Mouse (Mus musculus) frontal cortex, adult 2 months (tissue): ENCODE data around the gene Txnrd3. TPM values are rescaled to one million over a fixed set of nuclear protein-coding genes. Genes with fewer than 3 reads are reported as not detected.
A peak's percentile ranks its signal among the peaks of the same experiment; 100 is the strongest.

Experiments
- DNase-seq, 2 experiments: peaks; one replicate each; pipeline ENCODE4 v3.0.0; 2022; ENCODE audit warnings: low spot score in 1 of 2; ENCODE audit errors: extremely low spot score in 1 of 2
- polyA plus RNA-seq: library from polyadenylated mRNA; depleted of rRNA; stranded (reverse); fragments of >200 nt; gene quantifications from 2 replicates; pipeline ENCODE4 v1.2.3, GENCODE M21; 2012

Gene Txnrd3
- polyA plus RNA-seq, 1 experiment = 8.0 TPM

DNA sequence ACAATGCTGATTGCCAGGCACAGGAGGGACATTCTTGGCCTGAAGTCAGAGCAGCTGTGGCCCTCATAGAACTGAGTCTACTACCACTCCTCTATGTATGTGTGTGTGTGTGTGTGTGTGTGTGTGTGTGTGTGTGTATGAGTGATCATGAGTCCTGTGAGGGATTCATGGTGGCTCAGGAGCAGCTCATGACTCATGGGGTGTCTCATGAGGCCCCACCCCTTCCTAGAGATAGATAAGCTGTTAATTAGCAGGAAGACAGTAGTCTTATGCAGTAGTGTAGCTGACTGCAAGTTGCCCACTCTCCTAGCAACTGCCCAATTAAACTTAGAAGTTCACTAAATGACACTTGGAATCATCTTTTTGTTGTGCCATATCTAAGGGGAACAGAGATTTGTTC is 8.0 kb downstream of the Txnrd3 start:
- DNase-seq = no peak

DNA sequence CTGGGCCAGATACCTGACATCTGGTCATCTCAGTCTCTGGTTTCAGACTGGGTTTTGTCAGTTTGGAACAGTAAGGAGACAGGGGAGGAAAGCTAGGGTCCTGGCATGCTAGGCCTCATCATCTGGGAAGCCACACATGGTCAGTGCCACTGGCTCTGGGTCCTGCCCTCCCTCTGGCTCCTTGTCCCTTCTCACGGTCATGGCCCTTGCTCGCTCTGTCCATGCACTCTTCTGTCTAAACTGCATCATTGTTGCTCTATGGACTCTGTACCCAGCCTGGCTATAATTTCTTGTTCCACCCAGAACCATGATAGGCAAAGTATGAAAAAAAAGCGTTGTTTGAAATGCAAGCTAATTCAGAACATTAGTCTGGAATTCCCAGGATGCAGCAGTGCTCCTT is 11.2 kb downstream of the Txnrd3 start:
- no peak for DNase-seq

DNA sequence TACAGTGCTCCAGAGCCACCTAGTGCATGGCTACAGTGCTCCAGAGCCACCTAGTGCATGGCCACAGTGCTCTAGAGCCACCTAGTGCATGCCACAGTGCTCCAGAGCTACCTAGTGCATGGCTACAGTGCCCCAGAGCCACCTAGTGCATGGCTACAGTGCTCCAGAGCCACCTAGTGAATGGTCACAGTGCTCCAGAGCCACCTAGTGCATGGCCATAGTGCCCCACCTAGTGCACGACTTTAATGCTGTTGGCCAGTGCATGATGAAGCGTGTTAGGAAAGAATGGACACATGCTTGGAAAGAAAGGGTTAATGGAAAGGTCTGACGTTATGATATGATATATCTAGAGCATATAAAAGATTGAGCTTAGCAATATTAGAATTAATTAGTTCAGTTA is 14.6 kb downstream of the Txnrd3 start:
- no peak for DNase-seq

DNA sequence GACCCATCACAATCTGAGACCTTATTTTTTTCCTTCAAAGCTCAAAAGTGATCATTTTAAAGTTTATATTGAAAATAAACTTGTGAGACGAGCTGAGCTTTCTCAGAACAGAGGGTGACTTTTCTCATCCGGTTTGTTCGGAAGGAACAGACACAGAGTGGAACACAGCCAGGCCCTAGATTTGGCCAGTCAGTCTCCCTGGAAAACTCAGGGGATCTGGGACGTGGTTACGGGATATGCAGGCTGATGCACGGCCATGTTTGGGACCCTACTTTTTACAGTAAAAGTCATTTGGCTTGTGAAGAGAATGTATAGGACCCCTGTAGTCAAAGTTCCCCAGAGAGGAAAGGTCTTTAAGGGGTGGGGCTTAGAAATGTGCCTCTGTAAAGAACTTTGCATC is 15.1 kb downstream of the Txnrd3 start:
- DNase-seq = no peak

DNA sequence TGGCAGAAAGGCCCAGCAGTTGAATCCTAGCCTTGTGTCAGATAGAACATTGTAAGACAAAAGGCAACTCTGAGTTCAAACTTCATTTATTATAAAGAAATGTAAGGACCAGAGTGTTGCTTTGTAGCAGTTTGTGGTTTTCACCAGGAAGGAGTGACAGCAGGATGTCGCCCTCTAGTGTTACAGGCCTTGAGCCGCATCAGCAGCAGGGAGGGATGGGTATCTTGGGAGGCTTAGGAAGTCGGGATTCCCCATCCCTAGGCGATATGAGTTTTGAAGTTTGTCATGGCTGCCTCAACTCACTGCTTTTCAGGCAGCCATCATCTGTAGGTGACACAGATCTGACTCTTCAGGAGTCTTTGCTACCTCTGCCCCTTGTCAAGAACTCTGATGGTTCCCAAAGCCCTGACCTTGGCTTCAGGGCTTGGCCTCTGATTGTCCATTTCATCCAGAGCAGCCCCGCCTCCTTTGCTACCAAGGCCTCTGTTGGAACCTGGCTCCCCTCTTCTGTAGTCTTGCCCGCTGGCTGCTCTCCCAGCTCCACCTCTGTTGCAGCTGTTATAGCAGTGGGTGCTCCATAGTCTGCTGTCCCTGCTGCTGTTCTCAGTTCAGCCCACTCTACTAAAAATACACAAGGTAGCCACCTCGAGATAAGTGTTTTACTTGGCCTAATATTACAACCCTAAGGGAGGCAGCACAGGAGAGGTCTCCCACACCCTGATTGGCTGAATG is 16.1 kb downstream of the Txnrd3 start:
- DNase-seq = peak in 1 of 2 experiments; percentile 64

DNA sequence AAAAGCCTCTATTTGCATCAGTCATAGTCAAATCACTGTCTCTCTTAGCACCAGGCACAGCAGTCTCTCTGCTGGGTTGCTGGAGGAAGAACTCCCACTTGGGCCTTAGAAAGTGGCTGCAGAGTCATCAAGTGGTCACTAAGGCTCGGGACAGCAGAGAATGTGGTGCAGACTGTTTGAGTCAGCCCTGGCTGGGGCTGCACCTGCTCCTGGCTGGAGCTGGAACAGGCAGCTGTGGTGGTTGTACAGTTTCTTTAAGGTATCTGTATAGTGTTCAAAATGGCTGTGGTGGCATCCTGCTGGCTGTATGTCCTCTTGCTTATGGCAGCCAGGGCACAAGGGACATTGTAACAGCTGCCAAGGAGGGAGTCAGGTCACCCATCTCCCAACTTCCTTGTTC is 16.7 kb downstream of the Txnrd3 start:
- no peak for DNase-seq

DNA sequence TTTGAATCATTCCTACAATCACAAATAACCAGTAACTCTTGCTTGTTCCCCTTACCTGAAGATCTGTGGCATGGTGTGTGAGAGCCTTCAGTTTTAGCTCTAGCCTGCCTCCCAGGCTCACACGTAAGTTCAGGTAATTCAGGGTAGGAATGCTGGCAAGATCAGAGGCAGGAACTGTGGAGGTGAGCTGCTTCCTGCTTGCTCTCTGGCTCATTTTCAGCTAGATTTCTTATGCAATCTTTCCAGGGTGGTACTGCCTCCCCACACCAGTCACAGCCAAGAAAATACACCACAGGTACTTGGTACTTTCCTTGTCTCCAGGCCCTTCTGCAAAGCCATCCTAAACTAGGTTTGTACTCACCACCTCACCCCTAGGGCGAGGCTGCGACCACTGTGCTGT is 18.7 kb downstream of the Txnrd3 start:
- no peak for DNase-seq

DNA sequence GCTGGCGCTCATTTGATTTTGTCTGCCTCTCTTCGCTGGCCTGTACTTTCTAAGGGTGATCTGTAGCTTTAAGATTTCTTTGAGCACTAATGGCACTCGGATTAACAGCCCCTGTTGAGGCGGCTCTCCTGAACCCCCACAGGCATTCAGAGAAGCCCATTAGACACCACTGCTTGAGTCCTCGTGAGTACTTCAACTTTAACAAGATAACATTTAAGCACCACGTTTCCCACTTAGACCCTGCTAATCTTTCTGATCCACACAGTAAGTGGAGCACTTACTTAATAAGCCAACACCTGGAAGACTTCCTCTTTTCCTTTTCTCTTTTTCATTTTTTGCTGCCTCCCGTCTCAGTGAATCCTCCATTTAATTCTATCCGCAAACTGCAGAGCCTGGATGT is 21.4 kb downstream of the Txnrd3 start:
- no peak for DNase-seq

DNA sequence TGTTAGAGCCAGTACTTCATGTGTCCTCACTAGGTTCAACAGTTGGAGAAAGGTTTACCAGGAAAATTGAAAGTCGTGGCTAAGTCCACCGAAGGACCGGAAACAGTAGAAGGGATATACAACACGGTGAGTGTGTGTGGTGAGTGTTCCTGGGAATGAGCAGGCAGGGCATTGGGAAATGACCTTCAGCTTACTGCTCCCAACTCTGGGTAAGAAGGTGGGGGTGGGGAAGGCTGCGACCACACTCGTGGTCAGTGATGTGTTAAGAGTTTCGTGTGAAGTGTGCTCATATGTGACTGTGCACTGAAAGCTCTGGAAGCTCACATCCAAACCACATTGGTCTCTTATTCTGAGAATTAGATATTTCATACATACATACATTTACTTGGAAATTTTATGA is 21.9 kb downstream of the Txnrd3 start:
- DNase-seq = no peak

DNA sequence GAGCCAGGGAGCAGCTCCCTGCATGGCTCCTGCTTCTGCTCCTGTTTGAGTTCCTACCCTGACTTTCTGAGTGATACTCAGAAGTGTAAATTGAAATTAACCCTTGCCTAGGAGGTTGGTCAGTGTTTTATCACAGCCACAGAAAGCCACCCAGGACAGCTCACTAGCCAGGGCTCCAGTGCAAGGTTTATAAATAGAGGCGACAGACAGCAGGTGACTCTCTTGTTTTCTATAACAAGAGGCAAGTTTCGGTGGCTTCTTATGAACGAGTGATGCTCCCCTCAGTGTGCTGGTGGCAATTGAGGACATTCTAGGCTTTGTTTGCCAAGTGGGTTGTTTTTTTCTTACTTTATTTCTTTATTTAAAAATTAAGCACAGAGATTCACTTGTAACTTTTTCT is 23.2 kb downstream of the Txnrd3 start:
- no peak for DNase-seq

DNA sequence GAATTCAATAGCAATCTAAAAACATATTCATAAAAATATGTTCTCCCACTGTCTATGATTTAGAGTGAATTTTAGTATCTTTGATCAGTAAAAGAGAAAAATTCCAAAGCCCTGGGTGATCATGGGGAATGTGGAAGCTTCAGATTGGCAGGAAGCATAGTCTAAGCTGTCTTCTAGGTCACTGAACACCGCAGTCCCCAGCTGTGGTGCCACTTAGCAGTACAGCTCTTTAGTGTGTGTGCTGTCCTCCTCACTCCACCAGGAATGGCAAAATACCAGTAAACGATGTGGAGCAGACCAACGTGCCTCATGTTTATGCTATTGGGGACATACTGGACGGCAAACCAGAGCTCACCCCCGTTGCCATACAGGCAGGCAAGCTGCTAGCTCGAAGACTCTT is 25.8 kb downstream of the Txnrd3 start:
- DNase-seq = no peak

DNA sequence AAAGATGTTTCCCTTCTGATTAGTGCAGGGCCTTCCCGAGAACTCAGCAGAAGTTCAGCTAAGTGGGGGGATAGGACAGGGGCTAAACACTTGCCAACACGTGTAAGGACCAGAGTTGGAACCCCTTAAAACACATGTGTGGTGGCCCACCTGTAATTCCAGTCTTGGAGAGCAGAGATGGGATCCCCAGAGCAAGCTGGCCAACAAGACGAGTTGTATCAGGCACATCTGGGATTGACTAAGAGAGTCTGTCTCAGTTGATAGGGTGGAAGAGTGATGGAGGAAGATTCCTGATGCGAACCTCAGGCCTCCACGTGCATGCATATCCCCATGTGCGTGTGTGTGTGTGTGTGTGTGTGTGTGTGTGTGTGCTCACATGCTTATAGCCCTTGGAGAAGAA is 27.6 kb downstream of the Txnrd3 start:
- peak in 1 of 2 experiments; percentile 33 for DNase-seq

DNA sequence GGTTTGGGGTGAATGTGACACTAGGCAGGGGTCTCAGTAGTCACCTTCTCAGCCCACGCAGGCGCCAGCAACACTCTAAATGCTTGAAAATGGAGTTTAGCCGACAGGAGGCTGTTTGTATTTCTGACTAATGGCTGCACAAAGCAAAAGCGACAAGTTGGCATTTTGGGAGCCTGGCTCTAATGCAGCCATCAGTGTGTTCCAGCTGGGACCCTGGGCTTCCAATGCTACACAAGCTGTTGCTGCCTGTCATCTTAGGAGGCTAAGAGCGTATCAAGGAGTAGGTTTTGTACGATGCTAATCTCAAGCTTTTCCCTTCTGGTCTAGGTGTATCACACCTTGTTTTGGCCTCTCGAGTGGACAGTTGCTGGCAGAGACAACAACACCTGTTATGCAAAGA is 28.9 kb downstream of the Txnrd3 start:
- DNase-seq = no peak

DNA sequence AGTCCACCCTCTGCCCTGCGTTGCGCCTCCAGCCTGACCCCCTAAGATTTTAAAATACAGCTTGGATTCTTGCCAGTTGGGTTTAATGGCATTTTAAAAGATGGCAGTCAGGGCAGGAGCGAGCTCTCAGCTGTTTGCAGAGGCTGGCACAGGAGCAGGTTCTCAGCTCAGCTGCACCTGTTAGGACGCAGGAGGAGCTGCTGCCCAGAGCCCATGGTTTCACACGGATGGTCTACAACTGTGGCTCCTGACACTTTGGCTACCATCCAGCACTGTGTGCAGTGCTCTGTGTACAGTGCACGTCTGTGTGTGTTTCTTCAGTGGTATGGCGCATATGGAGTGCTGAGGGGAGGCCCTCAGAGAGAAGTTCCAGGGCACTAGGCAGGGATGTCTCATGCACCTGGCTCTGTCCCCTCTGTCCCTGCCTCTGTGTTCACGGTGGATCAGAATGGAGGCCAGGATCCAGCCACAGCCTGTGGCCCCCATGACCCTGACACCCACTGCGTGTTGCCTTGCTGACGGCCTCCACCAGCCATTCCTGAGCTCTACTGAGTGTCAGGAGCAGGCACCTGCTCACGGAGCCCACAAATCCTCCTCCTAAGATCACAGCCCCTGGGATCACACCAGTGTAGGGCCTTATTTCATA is 29.5 kb downstream of the Txnrd3 start:
- no peak for DNase-seq

DNA sequence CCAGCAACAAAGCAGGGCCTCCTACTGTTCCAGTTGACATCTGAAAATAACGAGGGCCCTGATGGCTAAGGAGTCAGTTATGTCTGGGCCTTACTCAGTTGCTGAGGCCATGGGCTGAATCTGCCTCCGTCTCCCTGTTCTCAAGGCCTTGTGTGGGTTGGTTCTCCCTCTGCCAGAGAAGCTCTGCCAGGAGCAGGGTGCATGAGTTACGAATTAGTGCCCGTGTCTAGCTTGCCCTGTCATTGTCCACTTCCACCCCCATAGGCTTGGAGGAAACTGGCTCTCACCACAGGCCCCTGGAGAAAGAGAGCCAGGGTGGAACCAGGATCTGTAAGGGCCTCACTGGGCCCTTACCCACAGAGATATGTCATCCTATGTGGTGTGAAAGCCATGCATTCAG is 34.7 kb downstream of the Txnrd3 start:
- DNase-seq = no peak

DNA sequence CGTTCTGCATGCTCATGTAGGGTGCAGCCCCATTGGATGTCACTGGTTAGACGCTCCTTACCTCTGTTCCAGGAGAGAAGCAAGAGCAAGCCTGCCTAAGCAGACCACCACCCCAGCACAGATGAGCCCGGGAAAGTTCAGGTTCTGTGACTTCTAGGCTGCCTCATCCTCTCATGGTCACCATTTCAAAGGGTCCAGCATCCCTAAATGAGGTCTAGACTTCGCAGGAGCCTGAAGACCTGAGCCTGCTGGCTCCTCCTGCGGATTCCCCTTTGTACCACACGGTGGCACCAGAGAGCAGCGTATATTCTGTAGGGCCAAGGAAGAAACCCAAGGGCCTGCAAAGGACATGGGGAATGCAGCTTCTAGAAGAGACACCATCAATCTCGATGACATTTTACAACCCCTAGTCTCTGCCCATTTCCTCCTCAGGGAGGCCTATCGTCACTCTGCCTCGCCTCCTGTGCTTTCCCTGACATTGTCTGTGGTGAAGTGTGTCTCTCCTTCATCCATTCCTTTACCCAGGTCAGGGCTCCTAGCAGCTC is 35.6 kb downstream of the Txnrd3 start:
- DNase-seq = peak; percentile 28 to 85

DNA sequence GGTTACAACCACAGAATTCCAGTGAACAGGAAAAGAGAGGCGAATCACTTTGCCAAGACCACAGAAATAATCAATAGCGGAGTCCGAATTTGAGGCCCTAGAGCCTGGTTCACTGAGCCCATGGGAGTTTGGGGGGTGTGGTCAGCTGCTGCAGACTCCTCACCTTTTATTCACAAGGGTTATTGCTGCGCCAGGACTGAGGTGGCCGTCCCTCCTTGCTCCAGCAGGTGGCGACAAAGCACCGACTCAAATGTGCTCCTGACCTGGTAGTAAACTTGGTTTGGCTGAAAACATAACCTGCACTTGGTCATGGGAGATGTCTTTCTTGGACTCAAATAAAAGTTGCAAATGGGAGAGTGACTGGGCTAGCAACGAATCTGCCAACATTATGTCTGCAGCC is 36.4 kb downstream of the Txnrd3 start:
- DNase-seq = peak; percentile 50 to 88

DNA sequence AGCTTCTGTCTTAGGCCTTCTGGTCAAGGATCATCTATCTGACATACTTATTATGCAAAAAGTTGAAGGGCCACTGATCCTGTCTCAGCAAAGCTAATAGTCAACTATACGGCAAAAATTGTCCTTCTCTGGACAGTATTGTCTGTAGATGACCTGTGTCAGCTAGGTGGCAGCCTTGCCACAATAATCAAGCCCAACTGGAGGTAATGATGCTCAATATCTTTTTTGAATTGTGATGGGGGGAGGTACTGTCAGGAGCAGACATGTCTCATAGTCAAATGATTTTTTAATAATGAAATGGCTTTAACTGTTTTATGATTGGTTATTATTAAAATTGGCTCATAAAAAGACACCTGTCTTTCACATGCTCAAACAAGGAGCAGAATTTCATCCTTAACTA is 40.4 kb downstream of the Txnrd3 start:
- peak in 1 of 2 experiments; percentile 28 for DNase-seq

DNA sequence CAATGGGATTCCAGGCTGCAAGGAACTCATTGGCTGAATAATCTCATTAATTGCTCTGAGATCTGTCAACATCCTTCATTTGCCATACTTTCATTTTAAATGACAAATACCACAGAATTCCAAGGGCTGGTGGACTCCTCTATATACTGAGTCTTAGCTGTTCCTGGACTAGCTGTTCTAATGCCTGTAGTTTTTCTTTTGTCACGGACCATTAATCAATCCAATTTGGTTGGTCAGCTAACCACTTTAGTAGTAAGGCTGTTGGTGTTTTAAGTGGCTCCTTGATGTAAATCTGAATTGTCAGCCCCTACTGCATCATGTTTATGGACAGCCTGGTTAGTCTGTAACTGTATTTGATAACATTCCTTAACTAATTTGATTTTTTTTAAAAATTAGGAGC is 43.3 kb downstream of the Txnrd3 start:
- no peak for DNase-seq

DNA sequence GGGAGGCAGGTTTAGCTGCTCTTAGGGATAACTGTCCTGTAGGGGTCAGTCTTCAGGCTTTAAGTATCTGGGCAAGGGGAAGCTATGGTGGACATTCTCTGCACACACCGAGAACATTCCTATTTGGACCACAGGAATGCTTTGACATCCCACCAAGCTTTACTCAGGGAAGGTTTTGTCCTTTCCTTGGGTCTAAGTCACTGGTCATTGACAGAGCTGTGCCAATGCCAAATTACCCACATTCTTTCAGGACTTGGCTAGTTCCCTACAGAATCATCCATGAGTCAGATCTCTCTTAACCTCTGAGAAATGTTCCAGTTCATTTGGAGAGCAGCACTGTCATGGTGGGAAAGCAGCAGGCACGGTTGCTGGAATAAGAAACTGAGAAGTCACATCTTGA is 62.8 kb downstream of the Txnrd3 start:
- no peak for DNase-seq

DNA sequence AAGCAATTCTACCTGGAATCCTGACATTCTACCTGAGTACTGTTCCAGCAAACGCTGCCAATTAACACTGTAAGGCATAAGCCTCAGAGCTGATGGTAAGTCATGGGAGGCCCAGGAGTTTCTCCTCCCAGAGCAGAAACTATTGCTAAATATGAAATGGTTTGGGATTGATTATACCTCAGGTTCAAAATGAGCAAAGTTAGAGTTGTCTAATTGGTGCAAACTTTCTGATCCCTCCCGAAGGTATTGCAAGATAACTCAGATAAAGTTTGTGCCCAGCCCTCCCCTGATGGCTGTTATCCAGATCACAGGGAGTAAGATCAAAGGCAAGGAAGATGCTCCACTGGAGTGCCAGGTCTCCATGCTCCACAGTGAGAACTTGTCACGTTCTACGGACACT is 63.5 kb downstream of the Txnrd3 start, which contains the start of gene Vmn1r40:
TSS of gene Vmn1r40 (plus strand) at position 301 of the 400 bp plus-strand sequence.
- DNase-seq = no peak

DNA sequence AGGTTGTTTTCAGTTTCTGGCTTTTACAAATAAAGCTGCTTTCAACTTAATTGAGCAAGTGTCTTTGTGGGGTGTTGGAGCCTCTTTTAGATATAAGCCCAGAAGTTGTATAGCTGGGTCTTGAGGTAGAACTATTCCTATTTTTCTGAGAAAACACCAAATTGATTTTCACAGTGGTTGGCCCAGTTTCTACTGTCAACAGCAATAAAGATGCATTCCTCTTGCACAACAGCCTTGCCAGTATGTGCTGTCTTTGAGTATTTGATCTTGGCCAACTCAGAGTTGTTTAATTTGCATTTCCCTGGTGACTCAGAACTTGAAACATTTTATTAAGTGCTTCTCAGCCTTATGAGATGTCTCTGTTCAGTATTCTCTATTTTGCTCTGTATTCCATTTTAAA is 74.3 kb downstream of the Txnrd3 start:
- no peak for DNase-seq
